Mouse (Mus musculus): ENCODE data around the gene Hsp90ab1.

GRCm38 (mm10) chr17:45542129-45542528, 30.9 kb downstream of the Hsp90ab1 start:
- TF ChIP-seq POLR2A (IDR thresholded peaks at IDR 0.05; ENCODE audit: low read depth, low read length), result no peak
- no peak for TF ChIP-seq CTCF (IDR thresholded peaks at IDR 0.05; ENCODE audit: borderline replicate concordance, insufficient read depth, low read length)
